Mouse (Mus musculus): ENCODE data around the gene Vegfd.

Gene Vegfd

DNA sequence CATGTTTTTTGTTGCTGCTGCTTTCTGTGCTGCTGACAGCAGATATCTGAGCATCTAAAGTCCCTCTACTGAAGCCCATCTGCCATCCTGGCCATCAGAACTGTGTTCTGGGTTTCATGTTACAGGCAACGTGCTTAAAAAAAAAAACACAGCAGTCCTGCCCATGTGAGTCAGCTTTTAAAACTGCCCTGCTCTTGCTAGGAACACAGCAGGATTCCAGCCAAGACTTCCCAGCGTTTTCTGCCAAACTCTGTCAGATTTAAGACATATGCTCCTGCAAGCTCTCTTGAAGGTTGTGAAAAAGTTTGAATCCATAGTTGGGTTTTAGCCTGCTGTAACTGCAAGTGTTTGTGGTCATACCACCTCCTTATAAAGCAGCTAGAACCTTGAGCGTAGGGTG, at the start of gene Vegfd:
Gene Vegfd (plus strand): TSS at position 298 of the 400 bp plus-strand sequence.
- peak; percentile 30 to 56 for DNase-seq

DNA sequence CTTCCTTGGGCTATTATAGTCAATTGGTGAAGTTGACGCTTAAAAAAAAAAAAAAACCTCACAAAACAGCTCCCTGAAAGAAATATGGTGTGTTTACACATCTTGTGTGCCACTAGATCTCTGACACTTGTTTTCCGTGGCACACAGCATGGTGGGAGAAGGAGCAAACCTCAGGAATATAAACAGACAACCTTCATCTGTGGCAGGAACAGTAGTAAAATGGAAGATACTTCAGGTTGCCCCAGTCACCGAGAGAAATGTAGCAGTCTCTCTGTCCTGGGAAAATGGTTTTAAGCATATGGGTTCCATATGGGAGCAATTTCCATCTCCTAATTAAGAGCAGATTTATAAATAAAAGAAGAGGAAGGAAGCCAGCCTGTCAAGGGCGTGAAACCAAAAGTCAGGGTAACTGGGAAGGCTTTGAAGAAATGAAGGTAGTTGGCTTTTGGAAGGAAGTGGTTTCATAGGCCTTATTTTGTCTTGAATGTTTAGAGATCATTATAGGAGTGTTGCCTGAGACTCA, 49.7 kb upstream of the Vegfd start:
- DNase-seq, result no peak

DNA sequence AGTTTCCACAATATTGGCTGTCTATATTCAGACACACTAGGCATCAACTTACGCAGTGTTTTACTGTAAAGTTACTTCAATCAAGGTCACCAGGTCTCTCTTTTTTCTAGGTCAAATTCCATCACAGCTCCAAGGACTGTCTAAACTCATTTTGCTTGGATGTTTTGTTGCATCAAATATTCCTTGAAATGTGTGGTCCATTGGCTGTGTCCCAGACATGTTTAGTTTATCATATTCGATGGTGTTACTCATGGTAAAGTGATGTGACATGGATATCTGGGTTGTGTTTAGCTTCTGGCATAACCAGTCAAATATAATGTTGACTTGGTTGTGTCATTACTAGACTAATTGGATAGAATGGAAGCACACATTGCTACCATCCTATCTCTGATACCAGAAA, 42.8 kb upstream of the Vegfd start:
- DNase-seq, result no peak

- DNase-seq, result no peak
These were observed 42.4 kb upstream of the Vegfd start for GRCm38 (mm10) chrX:164330766-164331165.

DNA sequence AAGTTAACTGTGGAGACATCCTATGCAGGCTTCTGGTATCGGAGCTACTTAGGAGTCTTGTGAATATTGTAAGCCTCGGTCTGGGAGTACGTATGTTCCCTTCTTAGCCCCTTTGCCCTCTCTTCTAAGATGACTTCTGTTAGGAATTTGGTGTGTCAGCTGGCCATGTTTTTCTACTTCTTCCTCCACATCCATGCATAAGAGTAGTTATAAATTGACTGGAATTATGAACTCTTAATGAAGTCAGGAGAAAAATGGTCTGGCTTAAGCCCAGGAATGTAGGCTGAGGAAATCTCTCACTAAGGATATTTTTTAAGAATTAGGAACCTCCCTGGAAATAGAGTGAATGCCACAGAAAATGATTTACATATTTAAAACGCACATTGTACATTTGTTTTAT, 34.6 kb upstream of the Vegfd start:
- DNase-seq, result no peak

GRCm38 (mm10) chrX:164345359-164345938, 27.7 kb upstream of the Vegfd start:
- DNase-seq, result no peak

DNA sequence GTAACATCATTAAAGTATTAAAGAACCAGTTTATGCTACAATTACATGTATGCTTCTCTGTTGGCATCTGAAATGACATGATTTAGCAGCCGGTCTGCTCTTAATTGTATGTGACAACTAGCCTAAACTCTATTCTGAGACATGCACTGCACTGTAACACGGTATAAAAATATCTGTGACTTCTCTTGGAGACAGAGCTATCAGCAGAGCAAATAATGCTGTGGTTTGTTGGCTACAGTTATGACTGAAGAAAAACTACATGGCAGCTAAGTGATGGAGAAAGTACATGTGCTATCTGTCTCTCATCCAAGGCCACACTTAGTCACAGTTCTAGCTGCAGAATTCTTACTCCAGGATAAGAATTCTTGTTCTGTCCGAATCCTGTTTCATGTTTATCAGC, 24.2 kb upstream of the Vegfd start:
- no peak for DNase-seq

GRCm38 (mm10) chrX:164365153-164365865, 7.9 kb upstream of the Vegfd start:
- DNase-seq, result no peak

- no peak for DNase-seq
These were observed 2.6 kb upstream of the Vegfd start for GRCm38 (mm10) chrX:164370576-164370975.

- peak in 1 of 2 experiments; percentile 35 for DNase-seq
These were observed 1.4 kb downstream of the Vegfd start for GRCm38 (mm10) chrX:164374586-164374985.

GRCm38 (mm10) chrX:164379721-164380120, 6.5 kb downstream of the Vegfd start:
- no peak for DNase-seq

- DNase-seq, result peak; percentile 84 to 91
These were observed 8.6 kb downstream of the Vegfd start for GRCm38 (mm10) chrX:164381618-164382408.

GRCm38 (mm10) chrX:164394091-164394490, 20.9 kb downstream of the Vegfd start:
- DNase-seq, result no peak

DNA sequence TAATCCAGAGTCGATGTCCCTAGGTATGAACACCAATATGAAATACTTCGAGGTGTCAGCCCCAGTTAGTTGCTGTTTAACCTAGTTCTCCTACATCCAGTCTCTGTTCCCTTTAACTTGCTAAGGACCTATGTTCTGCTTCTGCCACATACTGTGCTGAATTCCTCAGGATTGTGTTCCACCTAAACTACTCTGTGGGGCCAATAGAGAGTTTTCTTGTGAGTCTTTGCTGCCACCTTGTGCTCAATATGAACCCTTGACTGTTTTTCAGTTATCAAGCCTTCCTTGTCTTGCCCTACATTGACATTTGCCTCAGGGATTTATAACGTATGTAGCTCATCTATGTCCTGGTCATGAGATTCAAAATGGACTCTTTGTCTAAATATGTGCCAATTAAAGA, 25.3 kb downstream of the Vegfd start:
- DNase-seq, result no peak

DNA sequence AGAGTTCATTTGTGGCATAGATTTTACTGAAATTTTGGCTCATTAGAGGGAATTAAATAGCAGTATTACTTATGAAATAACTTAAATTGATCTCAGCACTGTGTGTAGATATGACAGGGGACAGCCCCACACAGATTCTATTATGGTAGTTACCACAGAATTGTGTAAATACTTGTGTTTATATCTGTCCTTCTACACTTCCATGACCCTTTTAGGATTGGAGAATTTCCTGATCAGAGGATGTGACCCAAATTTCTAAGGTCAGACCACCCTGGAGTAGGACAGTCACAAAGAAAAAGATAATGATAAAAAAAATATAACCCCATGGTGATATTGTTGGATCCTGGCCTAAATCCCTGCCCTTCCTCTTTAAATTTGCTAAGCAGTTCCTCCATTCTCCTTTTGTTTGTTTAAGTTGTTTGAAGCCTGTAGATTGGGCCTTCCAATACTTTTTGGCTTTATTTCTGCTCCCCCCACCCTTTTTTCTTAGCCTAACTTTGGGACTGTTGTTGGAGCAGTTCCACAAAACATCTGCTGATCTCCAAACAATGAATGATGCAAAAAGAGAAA, 32.0 kb downstream of the Vegfd start:
- no peak for DNase-seq

DNA sequence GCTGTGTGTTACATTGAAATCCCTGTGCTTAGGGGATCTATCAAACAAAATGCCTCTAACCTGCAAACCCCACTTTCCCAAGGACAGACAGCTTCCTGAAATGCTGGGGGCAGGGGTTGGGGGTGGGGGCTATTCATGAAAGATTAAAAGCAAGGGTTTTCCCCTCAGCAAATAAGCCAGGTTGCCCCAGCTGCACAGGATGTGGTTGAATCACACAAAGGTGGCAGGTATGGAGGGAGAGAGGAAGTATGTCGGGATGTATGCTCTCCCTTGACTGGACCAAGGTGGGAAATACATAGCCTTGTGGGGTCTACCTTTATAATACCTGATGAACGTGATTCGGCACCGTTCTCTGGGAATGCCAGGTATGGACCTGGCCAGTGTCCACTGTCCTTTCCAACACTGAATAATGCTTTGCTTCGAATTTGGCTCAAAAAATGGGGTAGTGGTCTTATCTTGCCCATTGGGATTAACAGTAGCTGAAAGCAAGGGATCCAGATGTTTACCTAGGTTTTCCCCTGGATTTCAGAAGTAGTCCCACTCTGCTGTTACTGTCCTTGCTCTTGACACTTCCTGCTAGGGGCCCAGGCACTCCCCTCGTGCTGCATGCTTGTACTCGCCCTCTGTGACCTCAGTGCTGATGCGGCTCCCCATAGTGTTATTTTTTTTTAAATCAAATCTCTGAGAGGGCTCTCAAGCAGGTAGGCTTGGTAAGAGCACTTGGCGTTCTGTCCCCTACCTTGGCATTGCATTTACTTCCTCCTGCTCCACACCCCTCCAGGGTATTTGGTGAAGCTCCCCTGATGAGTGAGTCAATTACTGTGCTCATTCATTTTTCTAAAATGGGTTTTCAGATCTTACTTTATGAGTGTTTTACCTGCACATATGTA, 33.2 kb downstream of the Vegfd start:
- DNase-seq, result no peak

DNA sequence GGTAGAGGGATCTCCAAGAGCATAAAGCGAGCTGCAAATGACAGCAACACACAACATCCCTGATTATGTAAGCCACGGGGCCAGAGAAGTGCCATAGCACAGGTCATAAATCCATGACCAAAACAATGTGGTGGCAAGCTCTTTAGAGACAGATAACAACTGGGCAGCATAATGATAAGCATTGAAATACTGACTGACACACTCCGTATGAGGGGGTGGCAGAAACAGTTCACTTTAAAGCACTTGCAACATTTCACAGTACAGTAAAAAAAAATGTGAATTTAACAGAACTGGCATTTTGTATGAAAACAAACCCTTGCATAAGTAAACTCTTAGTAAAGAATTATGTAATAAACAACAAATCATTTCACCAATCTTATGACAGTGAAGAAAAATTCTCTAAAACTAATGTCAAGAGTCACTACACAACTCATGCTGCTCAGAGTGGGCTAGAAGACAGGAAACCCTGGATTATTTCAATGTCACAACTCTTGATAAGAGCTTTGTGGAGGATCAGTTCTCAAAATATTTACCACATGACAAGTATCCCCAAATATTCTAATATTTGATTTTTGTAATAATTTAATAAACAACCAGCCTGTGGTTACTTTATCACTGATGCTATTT, 35.2 kb downstream of the Vegfd start:
- no peak for DNase-seq

DNA sequence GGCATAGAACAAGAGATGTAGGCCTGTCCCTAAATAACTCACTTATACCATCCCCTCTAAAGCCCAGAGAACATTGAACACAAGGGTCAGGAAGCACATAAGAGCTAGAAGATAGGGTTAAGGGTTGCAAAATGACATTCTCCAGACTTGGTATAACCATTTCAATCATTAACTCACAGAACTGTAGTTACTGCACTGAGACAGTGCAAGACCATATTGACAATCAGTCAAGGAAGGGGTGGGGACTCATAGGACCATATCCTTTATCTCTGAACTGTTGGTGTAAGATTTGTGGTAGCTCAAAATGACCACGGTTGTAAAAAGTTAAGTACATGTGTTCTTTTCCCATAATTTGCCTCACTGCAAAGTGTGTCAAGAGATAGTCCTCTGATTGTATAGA, 37.4 kb downstream of the Vegfd start:
- no peak for DNase-seq

DNA sequence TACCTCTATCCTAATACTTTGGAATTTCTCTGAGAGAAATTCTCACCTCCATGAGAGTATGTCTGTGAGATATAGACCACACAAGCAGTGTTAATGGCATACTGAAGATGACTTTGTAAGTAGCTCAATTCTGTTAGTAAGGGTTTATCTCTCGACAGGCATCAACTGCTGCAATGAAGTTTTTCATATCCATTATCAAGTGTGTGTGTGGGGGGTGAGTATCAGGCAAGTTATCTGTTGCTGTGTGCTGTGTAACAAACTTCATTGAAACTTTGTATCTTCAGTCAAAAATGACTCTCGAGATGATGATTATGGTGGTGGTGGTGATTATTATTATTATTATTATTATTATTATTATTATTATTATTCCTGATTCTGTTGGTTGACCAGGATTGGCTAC, 43.6 kb downstream of the Vegfd start:
- DNase-seq, result no peak

GRCm38 (mm10) chrX:164418008-164418407, 44.8 kb downstream of the Vegfd start:
- no peak for DNase-seq

GRCm38 (mm10) chrX:164419471-164419939, 46.3 kb downstream of the Vegfd start, which contains the start of gene Piga:
TSS of gene Piga (plus strand) at chrX:164419787.
- DNase-seq, result peak; percentile 88 to 94

DNA sequence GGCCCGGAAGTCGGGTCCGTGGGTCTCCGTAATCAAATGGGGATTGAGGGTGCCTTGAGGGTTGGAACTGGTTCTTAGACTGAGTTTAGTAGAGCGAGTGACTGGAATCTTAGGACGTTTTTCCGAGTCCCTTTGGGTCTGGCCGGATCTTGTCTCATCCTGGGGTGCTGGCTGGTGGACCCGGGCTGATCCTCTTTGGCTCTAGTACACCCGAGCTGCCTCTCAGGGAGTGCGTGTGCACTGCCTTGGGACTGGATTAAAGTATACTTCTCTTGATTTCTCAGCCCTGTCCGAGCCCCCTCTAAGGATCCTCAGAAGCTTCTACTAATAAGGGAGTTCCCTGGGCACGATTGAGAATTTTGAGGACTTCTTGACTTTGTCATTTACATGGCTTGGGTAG, 46.8 kb downstream of the Vegfd start:
- DNase-seq, result no peak
